Mouse (Mus musculus) thymus, postnatal 14 days (tissue): Measurements from ENCODE around the gene Prickle2.

Experiments
- DNase-seq: peaks from one replicate; pipeline ENCODE4 v3.0.0; 2021

The Prickle2 gene

DNA sequence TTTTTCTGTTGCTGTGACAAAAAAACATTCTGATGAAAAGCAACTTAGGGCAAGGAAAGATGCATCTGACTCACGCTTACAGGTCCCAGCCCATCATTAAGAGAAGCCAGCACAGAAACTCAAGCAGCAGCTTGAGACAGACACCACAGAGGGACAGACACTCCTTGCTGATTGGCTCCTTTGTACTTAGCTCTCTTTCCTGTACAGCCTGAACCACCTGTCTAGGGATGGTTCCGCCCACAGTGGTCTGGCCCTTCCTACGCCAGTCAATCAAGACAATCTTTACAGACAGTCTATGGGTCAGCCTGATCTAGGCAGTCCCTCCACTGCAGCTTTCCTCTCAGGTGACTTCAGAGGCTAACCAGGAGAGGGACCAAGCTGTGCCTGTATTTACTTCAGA, 42.1 kb downstream of the Prickle2 start:
- no peak for DNase-seq

DNA sequence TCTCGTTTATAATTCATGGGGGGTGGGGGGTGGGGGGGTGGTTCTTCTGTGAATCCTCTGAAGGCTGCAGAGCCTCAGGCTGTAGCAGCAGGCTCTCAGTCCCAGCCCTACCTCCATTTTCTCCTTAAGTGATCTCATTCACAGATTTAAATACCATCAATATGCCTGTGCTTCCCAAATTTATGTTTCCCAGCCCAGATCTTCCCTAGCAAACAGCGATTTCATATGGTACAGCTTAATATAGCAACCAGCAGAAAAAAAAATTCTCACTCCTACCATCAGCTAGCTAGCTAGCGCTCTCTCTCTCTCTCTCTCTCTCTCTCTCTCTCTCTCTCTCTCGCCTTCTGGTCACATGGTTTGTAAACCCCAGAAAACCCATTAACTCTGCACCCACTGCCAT, 42.5 kb downstream of the Prickle2 start:
- no peak for DNase-seq

DNA sequence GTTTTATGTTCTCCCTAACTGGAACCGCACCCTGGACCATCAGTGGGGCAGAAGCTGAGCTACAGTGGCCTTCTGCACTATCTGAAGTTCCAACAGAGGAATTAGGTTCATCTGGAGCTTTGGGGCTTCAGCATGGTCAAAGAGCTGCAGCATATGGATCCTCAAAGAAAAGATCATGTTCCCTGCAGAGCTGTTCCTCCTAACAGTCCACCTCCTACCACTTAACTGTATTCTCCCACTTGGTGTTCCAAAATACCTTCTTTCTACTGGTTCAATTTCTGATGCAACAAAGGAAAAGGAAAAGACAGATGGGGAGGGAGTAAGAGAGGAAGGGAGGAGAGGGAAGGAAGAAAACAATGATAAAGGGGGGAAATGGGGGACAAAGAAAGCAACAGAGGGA, 56.9 kb downstream of the Prickle2 start:
- DNase-seq, result no peak

DNA sequence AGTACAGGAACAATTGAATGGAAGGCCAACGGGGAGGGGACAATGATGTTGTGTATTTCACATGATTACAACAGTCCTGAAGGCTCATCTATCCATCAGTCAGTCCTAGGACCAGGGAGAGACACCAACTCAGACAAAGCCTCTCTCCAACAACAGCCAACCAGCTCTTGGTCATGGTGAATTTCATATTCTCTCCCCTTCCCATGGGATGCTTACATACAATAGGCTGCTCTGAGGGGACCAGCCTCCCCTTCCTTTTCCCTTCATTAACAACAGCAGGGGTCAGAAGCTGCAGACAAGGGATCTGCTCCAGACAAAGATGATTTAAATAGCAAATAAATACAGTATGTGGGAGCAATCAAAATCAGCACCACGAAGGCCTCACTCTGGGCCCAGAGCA, 57.4 kb downstream of the Prickle2 start:
- DNase-seq, result no peak

DNA sequence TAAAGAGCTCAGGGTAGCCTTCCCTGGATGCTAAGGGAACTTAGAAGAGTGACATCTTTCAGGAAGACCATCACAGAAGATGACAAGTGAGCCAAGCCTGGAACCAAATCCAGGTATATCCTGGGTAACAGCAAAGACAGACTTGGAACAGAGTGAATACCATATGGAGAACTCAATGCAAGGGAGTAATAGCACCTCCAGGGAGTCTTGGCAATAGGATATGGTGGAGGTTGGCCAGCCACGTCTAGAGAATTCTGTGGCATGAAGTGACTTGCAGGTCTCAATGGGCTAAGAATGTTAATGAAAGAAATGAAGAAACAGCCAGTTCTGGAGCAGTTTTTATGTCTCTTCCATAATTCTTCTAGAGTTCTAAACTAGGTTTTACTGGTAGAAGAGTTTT, 63.0 kb downstream of the Prickle2 start:
- DNase-seq, result no peak

DNA sequence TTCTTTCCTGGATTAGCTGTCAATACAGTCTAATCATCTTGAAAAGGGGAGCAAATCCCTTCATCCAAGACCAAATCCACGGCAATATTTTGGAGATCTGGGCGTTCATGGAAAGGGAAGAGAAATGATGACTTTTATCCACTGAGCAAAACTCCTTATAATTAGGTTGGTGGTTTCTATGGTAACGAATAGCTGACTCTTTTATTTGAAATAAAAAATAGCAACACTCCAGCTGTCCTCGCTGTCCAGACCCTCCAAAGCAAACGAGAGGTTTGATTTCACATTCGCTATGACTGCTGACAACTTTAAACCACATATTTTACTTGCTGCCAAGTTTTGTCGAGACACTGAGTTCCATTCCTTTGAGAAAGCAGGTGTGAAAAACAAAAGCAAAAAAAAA, 64.0 kb downstream of the Prickle2 start:
- no peak for DNase-seq

DNA sequence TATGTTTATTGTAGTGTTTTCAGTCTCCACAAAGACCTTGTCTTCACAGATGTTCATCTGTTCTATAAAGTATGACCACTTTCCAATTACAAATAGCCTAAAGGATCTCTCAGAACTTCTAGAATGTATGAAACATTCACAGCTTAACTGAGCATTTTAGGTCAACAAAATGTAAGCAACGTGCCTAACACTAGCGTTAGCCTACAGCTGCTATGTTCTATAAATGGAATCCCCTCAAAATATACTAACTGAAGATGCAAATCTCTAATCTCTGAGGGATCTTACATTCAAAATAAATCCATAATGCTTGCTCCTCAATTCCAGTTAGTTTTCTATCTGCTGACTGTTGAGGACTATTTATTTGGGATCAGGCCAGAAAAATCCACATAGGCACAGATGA, 65.1 kb downstream of the Prickle2 start:
- DNase-seq, result no peak

DNA sequence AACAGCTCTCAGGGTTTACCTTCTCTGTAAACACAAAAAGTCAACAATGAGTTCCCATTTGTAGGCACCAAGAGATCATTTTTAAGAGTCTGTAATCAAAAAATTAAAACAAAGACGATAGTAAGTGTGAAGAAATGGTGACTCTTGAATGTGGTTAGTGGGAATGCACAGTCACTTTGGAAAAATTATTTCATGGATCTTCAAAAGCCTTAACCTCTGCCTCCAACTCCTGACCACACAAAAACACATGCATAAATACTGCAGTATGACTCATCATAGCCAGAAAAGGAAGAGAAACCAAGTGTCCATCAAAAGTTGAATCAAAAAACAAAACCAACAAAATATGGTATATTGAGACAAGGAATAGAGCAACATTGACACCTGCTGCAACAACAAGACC, 69.5 kb downstream of the Prickle2 start:
- no peak for DNase-seq

DNA sequence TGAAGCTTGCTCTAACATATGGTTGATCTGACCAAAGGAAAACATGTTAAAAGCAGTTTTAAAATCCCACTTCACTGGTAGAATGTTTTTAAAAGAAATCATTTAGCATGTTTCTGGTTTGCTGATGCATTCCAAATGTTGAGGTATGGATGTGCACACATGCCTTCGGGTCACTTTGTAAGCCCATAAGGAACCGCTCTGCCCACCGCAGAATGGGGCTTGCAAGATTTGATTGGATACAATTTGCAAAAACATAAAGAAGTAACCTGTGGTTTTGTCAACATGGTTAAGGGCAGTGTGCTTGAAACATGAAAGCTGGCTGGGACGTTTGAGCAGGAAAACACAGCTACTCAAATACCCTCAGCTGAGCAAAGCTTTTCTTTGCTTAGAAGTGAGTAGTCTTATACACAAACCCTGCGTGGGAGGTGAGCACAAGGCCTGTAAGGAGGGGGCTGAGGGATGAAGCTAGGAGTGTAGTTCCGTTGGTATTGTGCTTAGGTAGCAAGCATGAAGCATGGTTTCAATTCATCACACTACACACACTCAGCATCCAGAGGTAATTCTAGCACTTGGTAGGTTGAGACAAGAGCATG, 71.0 kb downstream of the Prickle2 start:
- DNase-seq, result no peak

DNA sequence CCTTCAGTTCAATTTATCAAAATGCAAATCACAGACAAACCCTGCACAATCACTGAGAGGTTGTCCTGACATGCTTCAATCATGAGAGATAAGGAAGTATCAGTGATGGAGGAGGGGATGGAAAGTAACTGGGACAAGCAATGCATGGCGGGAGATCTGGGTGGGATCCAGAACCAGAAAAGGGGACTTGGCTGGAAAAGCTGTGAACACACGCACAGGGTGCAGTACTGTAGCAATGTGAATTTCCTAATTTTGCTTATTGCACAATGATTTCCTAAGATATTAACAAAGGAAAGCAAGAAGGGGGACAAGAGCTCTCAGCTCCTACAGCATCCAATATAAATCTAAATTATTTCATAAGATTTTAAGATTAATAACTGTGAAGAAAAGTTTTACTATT, 75.0 kb downstream of the Prickle2 start:
- DNase-seq, result no peak

DNA sequence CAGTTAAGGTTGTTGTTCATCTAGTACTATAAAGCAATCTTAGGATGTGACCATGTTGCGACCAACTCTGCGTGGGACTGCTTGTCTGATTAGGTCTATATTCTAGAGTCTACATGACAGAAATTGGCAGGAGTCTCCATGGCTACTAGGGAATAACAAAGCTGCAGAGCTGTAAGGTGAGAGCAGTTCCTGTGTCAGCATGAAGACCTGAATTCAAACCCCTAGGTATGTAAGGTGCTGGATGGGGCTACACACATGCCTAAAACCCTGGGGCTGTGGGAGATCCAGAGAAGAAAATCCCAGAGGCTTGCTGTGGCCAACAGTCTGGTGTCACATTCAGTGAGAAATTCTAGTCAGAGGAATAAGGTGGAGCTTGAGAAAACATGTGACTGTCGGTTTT, 78.2 kb downstream of the Prickle2 start:
- DNase-seq, result no peak

DNA sequence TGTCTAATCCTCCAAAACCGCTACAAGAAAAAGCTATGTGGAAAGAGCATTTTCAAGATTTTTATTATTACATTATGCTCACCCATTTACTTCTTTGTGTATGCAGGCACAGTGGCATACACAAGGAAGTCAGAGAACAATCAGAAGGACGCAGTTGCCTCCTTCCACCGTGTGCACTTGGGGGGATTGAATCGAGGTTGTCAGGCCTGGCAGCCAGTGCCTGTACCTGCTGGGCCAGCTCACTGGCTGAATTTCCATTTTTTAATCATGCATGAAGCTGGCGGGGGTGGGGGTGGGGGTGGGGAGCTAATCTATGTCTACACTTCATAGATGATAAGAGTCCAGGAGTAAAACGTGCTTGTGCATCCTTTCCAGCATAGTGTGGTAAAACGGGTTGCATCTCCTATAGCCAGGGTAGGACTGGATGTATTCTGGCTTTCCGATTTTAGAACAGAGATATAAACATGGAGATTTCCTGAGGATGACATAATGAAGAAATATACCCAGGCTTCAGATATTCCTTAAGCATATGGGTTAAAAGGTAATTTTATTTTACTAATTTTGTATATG, 78.8 kb downstream of the Prickle2 start:
- DNase-seq, result no peak

DNA sequence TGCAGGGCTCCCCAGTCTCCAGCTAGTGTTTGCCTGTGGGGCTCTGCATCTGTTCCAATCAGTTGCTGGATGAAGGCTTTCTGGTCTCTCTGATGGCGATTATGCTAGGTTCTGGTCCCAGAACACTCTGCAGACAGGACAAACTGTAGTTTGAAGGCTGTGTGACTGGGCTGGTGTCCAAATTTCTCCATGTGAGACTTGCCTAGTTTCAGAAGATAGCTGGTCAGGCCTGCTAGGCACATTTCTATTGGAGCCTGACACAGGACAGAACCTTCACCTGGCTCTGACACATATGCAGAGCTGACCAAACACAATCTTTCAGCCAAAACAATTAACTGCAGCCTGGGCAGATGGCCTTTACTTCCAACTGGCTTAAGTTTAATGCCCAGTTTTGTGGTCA, 80.0 kb downstream of the Prickle2 start:
- no peak for DNase-seq

DNA sequence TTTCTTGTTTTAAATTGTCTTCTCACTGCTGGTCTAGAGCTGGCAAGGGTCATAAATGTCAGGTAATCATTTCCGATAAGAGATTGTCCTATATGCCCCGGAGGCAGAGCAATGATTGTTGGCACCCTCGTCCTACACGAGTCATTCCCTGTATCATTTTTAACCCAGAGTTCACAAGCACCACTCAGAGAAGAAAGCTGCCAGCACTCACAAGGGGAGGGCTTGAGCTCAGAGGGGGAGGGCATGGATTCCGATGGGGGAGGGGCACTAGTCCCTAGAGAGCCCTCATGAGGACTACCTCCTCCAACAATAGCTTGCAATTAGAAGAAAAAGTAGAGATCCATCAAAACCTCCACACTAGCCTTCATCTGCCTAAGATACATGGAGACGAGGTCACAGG, 81.6 kb downstream of the Prickle2 start:
- no peak for DNase-seq

DNA sequence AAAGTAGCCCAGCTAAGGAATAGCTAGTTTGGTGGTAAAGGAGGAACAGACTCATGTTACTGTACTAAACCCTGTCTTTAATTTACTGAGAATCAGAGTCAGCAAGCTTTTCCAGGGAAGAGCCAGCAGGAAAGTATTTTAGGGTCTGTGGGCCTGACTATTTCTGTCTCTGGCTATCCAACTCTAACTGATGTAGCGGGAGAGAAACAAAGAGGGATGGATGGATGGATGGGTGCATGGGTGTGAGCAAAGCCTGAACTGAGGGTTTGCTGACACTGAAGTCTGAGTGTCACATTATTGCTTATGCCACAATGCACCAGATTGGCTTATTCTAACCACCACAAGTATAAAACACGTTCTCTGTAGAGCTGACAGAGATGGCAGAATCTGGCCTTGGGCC, 88.8 kb downstream of the Prickle2 start:
- DNase-seq, result no peak

DNA sequence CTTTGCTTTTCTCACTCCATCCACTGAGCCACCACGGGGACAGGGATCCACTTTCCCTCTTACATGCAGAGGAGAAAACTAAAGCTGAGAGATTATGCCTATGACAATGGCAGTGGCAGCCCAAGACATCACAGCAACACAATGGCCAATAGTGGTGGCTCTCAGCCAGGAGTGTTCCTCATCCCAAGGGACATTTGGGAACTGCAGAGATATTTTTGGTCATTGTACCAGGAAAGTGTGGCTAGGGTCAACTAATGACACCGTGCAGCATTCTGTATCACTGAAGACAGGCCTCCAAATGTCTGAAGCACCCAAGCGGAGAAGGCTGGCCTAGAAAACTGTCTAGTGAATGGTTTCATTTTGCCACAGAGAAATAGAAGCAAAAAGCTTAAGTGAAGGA, 91.2 kb downstream of the Prickle2 start:
- DNase-seq, result no peak

DNA sequence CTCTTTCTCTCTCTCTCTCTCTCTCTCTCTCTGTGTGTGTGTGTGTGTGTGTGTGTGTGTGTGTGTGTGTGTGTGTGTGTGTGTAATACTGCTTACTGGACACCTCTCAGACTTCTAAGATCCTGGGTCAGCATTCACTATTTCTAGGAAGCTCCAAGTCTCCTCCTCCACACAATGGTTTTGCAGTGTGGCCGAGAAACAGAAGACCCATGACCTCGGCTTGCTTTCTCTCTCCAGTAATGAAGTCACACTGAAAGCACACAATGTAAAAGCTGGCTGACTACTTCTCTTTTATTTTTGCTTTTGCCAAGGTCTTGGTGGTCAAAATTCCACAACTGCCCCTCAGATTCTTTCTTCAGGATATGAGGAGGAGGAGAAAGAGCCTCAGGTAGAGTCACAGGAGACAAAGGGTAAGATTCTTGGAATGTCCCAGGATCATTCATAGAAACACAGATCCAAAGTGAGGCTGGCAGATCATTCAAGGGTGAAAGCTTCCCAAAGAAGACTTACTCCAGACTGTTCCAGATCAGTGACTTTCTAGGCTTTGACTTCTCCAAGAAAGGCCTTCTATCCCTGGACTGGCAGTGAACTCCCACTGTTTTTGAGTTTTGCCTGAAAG, 93.7 kb downstream of the Prickle2 start:
- DNase-seq, result no peak

DNA sequence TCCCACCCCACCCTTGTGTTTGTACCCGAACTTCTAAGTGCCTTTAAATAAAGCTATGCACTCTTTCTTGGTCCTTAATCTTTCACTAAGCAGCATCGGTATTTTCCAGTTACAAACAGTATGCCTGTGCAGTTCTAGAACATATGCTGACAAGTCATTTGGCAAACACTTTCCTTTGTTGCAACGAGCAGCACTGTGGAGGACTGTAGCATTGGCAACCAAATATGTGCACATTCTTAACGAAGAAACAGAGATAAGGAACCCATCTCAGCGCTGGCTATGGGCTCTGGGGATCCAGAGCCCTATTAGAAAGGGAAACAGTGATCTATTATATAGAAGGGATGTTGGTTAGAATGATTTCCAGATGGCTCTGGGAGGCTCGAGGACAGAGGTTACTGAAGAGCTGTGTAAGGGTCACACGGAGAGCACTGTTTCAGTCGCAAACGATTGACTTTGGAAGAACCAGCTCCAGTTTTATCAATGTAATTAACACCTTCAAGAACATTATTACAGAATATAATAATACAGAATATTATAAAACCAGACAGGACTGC, 96.2 kb downstream of the Prickle2 start:
- DNase-seq, result no peak

DNA sequence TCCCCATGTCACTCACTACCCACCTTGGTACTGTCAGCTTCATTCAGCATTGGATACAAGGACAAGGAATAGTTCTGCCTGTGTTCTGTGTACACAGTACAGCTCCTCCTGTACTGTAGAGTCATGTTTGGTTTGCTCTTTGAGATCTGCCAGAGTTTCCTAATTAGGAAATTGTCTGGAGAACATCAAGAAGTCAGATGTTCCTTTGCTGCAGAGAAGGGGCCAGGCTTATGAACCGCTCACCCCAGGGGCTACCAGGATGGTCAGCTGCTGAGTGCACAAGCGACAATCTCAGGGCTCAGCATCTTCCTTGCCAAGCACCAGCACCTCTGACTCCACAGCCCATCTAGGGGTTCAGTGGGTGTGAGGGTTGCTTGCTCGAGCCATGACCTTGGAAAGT, 96.9 kb downstream of the Prickle2 start:
- no peak for DNase-seq

DNA sequence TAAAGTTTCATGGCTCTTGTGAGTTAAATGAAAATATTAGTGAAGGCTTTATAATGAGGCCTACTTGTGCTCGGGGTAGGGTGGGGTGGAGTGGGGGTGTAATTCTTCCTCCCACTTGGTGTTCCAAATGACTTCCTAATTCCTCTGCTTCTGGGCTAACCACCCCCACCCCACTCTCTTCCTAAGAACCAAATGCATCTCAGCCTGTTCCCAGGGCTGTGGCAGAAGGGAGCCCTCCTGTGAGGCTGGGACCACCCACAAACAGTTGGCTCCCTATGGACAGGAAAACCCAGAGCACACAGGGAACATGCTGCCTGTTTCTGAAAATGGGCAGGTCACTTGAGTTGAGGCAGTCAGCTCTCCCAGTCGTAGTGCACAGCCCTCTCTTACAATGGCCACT, 100.8 kb downstream of the Prickle2 start:
- no peak for DNase-seq

DNA sequence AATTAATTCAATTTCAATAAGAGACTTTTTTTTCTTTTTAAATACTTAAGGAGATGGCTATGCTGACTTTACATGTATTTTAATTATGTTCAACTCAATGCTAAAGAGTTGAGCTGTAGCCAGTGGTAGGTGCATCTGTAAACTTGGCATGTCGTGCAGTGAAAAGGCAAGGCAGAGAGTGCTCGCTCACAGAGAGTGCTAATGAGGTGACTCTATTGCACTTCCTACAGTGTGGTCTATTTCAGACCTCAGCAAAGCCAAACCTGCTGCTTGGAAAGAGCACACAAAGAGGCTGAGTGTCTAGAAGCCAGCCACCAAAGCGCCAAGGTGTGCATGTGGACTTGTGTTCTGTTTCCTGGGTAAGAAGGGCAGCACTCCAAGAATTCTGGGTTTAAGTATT, 109.6 kb downstream of the Prickle2 start:
- DNase-seq, result no peak

DNA sequence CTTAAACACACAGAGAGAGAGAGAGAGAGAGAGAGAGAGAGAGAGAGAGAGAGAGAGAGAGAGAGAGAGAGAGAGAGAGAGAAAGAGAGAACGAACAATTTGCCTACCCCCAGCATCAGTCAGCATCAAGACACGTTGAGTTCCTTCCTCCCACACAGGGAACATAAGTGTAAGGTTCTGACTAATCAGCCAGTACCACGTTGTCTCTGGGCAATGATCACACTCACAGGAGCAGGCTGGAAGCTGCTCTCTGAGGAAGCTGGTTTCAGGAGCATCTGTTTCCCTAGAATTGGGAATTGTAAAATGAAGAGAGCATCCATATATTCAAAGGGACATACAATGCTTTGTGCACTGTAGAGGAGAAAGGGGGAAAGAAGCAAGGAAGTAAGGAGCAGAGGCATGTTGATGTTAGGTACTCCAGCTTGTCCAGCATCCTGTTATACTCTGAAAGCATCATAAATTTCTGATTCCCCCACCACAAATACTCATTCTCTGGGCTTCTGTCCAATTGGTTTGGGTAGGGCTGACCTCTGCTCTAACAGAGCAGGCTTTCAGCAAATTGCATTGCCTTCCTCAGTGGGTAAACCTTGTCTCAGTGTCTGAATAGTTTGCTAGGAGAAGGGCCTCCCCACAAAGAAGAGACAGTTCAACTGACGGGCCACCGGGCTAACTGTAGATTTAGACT, 116.4 kb downstream of the Prickle2 start:
- no peak for DNase-seq

DNA sequence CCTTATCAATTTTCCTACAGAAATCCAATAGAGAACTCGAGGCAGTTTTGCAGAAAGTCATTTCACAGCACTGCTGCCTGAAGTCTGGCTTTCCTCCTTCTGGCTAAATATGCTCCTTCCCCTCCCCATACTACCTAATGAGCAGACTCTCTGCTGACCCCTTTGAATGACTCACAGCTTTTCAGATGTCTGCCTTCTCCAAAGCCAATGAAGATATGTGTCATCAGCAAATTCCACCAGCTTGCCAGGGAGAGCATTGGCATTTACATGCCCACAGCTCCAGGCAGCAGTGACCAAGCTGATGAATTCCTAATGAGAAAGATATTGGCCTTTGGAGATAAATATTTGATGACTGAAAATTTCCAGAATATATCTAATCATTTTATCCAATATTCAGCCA, 121.9 kb downstream of the Prickle2 start:
- DNase-seq, result no peak

DNA sequence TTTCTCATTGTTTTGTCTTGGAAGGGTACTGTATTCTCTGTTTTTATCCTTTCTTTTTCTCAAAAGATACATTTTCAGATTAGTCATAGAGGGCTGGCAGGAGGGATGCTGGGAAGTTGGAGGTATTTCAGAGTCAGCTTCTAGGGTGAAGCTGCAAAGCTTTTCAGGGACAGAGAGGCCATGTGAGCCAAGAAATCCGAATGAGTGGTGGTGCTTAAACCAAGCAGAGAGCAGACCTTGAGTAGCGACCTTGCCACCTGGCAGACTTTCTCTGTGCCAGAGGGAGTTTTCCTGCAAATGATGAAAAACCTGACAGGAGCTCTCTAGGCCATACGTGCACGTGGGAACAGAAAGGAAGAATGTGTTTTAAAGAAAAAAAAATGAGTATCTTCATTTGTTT, 130.7 kb downstream of the Prickle2 start:
- no peak for DNase-seq
